Mouse (Mus musculus) cerebellum, adult 2 months (tissue): ENCODE data around the gene Smo. TPM values are rescaled to one million over a fixed set of nuclear protein-coding genes. Genes with fewer than 3 reads are reported as not detected.
"Not testable (repeated sequence)": the region's sequence is repeated elsewhere in the genome, so short reads cannot be mapped to it uniquely, and the experiment has no call there.

Source experiments
- DNase-seq, 2 experiments: peaks; one replicate each; pipeline ENCODE4 v3.0.0; 2021
- H3K27ac ChIP-seq: fragments of 200-500 bp; 2 replicates; pipeline ENCODE4 v1.5.1; 2012; ENCODE audit warnings: low read length, control low read depth, inconsistent platforms; ENCODE audit not compliant: insufficient read depth
- H3K27me3 ChIP-seq: fragments of 200-500 bp; 2 replicates; pipeline ENCODE4 v1.6.1; 2012; ENCODE audit warnings: inconsistent platforms, mild to moderate bottlenecking, low read length, moderate library complexity; ENCODE audit not compliant: control insufficient read depth, insufficient read depth
- H3K4me1 ChIP-seq: fragments of 200-500 bp; 2 replicates; pipeline ENCODE4 v1.6.1; 2011; ENCODE audit warnings: low read length; ENCODE audit not compliant: control insufficient read depth, insufficient read depth
- H3K4me3 ChIP-seq: fragments of 200-500 bp; replicated peaks from 2 replicates; pipeline ENCODE3; 2011; ENCODE audit warnings: mild to moderate bottlenecking, low read depth, low read length, control low read depth; ENCODE audit not compliant: insufficient read depth
- CTCF ChIP-seq: fragments of 200-500 bp; IDR thresholded peaks from 2 replicates; pipeline ENCODE4 v1.5.1; 2011; ENCODE audit warnings: low read depth, mild to moderate bottlenecking, control low read depth, low read length, moderate library complexity, borderline replicate concordance; ENCODE audit not compliant: insufficient read depth
- POLR2A ChIP-seq: fragments of 200-500 bp; IDR thresholded peaks from 2 replicates; pipeline ENCODE4 v1.6.1; 2011; ENCODE audit warnings: low read length, control low read depth, borderline replicate concordance; ENCODE audit not compliant: insufficient read depth
- WGBS: fragments of 180-500 bp; shearing (Covaris S2); methylation state at CpG from one replicate; pipeline ENCODE4 v1.1.7; 2018; 5-methylcytosine and 5-hydroxymethylcytosine counted together
- polyA plus RNA-seq: library from polyadenylated mRNA; depleted of rRNA; stranded (reverse); fragments of >200 nt; gene quantifications from 2 replicates; pipeline ENCODE4 v1.2.3, GENCODE M21; 2012

The Smo gene
- polyA plus RNA-seq, 1 experiment, result 12.6 TPM

- Histone ChIP-seq H3K27me3 (peaks cover 4% of the 10 kb centered on the region; the same call in 1 of the 2 replicates), H3K27ac (no peak overlapping the region), H3K4me1 (no peaks in the 10 kb centered on the region), H3K4me3 (peak overlapping the region; percentile 47)
- under 1% methylated on average over 75 of the region's 75 CpGs for WGBS
- TF ChIP-seq POLR2A (no peak), CTCF (no peak)
- peak; percentile 29 to 54 for DNase-seq
Observed at GRCm38 (mm10) chr6:29735689-29736451, 567 bp downstream of the Smo start.

- Histone ChIP-seq H3K4me3 (peak overlapping the region; percentile 47), H3K27me3 (peaks cover 4% of the 10 kb centered on the region; the same call in 1 of the 2 replicates), H3K27ac (no peak overlapping the region), H3K4me1 (no peaks in the 10 kb centered on the region)
- WGBS, result 18% methylated on average over 13 of the region's 13 CpGs
- no peak for TF ChIP-seq POLR2A
- DNase-seq, result no peak
Observed at GRCm38 (mm10) chr6:29736610-29737458, 1.5 kb downstream of the Smo start.

GRCm38 (mm10) chr6:29751466-29752152 is 16.3 kb downstream of the Smo start:
- Histone ChIP-seq H3K27ac (no peak overlapping the region), H3K4me1 (no peaks in the 10 kb centered on the region), H3K27me3 (no peaks in the 10 kb centered on the region), H3K4me3 (no peak overlapping the region)
- TF ChIP-seq CTCF (no peak), POLR2A (no peak)
- DNase-seq, result no peak
- 77% methylated on average over 3 of the region's 3 CpGs for WGBS

- Histone ChIP-seq H3K4me3 (no peak overlapping the region), H3K27me3 (no peaks in the 10 kb centered on the region), H3K27ac (no peak overlapping the region), H3K4me1 (no peaks in the 10 kb centered on the region)
- TF ChIP-seq CTCF (no peak), POLR2A (no peak)
- DNase-seq, result no peak
- WGBS, result 18% methylated on average over 11 of the region's 11 CpGs
Observed at GRCm38 (mm10) chr6:29753336-29753735, 18.0 kb downstream of the Smo start.

- TF ChIP-seq CTCF, result no peak
- no peak for TF ChIP-seq POLR2A
- no peak overlapping the region for H3K27ac ChIP-seq
- 42% methylated on average over 5 of the region's 5 CpGs for WGBS
Observed at GRCm38 (mm10) chr6:29756001-29756400, 20.7 kb downstream of the Smo start.

GRCm38 (mm10) chr6:29756476-29756875 is 21.2 kb downstream of the Smo start:
- WGBS, result 54% methylated on average over 4 of the region's 4 CpGs
- DNase-seq, result no peak
- no peak overlapping the region for H3K27ac ChIP-seq
- no peaks in the 10 kb centered on the region for H3K27me3 ChIP-seq
- H3K4me1 ChIP-seq, result no peaks in the 10 kb centered on the region
- TF ChIP-seq POLR2A (no peak), CTCF (no peak)
- no peak overlapping the region for H3K4me3 ChIP-seq

More at GRCm38 (mm10) chr6:29756001-29756400, 20.7 kb downstream of the Smo start:
- no peak for DNase-seq
- no peaks in the 10 kb centered on the region for H3K4me1 ChIP-seq
- no peaks in the 10 kb centered on the region for H3K27me3 ChIP-seq
- H3K4me3 ChIP-seq, result no peak overlapping the region

- no peak overlapping the region for H3K27ac ChIP-seq
- no peaks in the 10 kb centered on the region for H3K4me1 ChIP-seq
- TF ChIP-seq CTCF (peak; percentile 88), POLR2A (no peak)
- WGBS, result 15% methylated on average over 4 of the region's 4 CpGs
- peak; percentile 79 to 81 for DNase-seq
- H3K4me3 ChIP-seq, result no peak overlapping the region
- H3K27me3 ChIP-seq, result no peaks in the 10 kb centered on the region
Observed at GRCm38 (mm10) chr6:29758417-29758816, 23.1 kb downstream of the Smo start.

- Histone ChIP-seq H3K27me3 (no peaks in the 10 kb centered on the region), H3K4me3 (no peak overlapping the region), H3K4me1 (no peaks in the 10 kb centered on the region), H3K27ac (no peak overlapping the region)
- 86% methylated on average over 13 of the region's 13 CpGs for WGBS
- no peak for DNase-seq
- TF ChIP-seq POLR2A (no peak), CTCF (no peak)
Observed at GRCm38 (mm10) chr6:29759012-29759679, 23.8 kb downstream of the Smo start.

- H3K4me1 ChIP-seq, H3K27me3 ChIP-seq, DNase-seq, H3K4me3 ChIP-seq, H3K27ac ChIP-seq: not testable (repeated sequence)
- 90% methylated on average over 2 of the region's 2 CpGs for WGBS
Observed at GRCm38 (mm10) chr6:29760397-29760796, 25.1 kb downstream of the Smo start.
